In the genomic region with DNA sequence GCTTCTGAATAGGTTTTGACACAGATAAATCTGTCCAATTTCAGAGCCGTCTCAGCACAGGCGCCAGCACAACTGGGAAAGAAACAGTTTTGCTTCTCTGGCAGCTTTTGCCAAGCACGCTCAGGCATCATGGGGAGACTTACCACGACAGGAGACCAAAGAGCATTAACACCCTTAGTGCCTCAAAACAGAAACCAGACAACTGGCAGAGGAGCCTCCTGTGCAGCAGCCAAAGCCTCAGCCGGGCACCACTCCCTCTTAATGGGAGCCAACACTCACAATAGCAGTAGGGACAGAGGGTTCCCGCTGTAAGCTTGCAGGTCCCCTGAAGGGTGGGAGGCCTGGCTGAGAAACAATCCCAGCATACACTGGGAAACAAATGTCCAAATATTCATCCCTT, we compare ENCODE assay signal across 11 mouse cellular contexts. TPM values are rescaled to one million over a fixed set of nuclear protein-coding genes. Genes with fewer than 3 reads are reported as not detected.
DNase-seq lines count a peak whose midpoint lies in the region; ATAC-seq lines count a peak whose summit lies in the region.
"Had no signal": no experiment of that assay in that cellular context is flagged by ENCODE, and none has a peak within 500 bp of the region (broad histone marks: within the 10 kb centered on the region; RNA-seq: fewer than 3 reads in every experiment).

No protein-coding gene starts in this region.

- WGBS in heart, embryonic 10.5 days = 56% methylated on average over 6 of the region's 6 CpGs
- WGBS in intestine, embryonic 15.5 days = 73% methylated on average over 6 of the region's 6 CpGs

- H3K9me3 ChIP-seq in heart, embryonic 10.5 days = no peaks in the 10 kb centered on the region
- no peaks in the 10 kb centered on the region for H3K9me3 ChIP-seq in intestine, embryonic 15.5 days

- no peaks in the 10 kb centered on the region for H3K27me3 ChIP-seq in heart, embryonic 10.5 days (ENCODE audit: insufficient read depth, poor library complexity, severe bottlenecking)
- H3K27me3 ChIP-seq in intestine, embryonic 15.5 days (replicated peaks) = no peaks in the 10 kb centered on the region

- H3K9ac ChIP-seq in intestine, embryonic 15.5 days = no peak overlapping the region
- H3K9ac ChIP-seq: limb, embryonic 12.5 days had no signal

- peak; percentile 14 for DNase-seq in layer of hippocampus, adult 11-12 months (ENCODE audit: low spot score)
- no peak for DNase-seq in layer of hippocampus, adult 9-11 months
- DNase-seq in brain, adult 2 months (ENCODE audit: low read depth, low spot score) = peak; percentile 89
- peak; percentile 85 for DNase-seq in cerebellum, adult 9-11 months
- no peak for DNase-seq in heart, embryonic 10.5 days (ENCODE audit: low spot score)
- DNase-seq in natural killer cell, adult 2 months (ENCODE audit: low spot score in 2 of 2) = no peak
- no peak for DNase-seq in thymus, postnatal 4 days
- DNase-seq: adrenal gland, postnatal 10 days; thymus, adult 2 months had no signal

- H3K4me3 ChIP-seq in heart, embryonic 10.5 days = no peak overlapping the region
- H3K4me3 ChIP-seq in intestine, embryonic 15.5 days (replicated peaks) = no peak overlapping the region
- H3K4me3 ChIP-seq: limb, embryonic 12.5 days had no signal

- ATAC-seq in intestine, embryonic 15.5 days = no peak

- no peaks in the 10 kb centered on the region for H3K36me3 ChIP-seq in heart, embryonic 10.5 days
- no peaks in the 10 kb centered on the region for H3K36me3 ChIP-seq in intestine, embryonic 15.5 days
- H3K36me3 ChIP-seq: limb, embryonic 12.5 days had no signal

- no peak overlapping the region for H3K4me2 ChIP-seq in intestine, embryonic 15.5 days (replicated peaks)
- H3K4me2 ChIP-seq: limb, embryonic 12.5 days had no signal

- 0 out of 2 replicates have a peak overlapping the region, but pooled peaks have one; percentile 36 for H3K27ac ChIP-seq in heart, embryonic 10.5 days
- no peak overlapping the region for H3K27ac ChIP-seq in intestine, embryonic 15.5 days
- H3K27ac ChIP-seq: limb, embryonic 12.5 days had no signal

- peaks cover 16% of the 10 kb centered on the region for H3K4me1 ChIP-seq in heart, embryonic 10.5 days
- no peaks in the 10 kb centered on the region for H3K4me1 ChIP-seq in intestine, embryonic 15.5 days (replicated peaks)

RNA-seq across cellular contexts. Expression of a gene that starts 56.5 kb away (rescaled TPM):
- polyA plus RNA-seq in heart, embryonic 10.5 days (2016; fragmentation: Nextera tagmentation; extraction: Ambion mirVana) = 9.4 and 25.3 TPM in 2 replicates
- 12.7 and 14.6 TPM in 2 replicates for polyA plus RNA-seq in intestine, embryonic 15.5 days (2015; fragmentation: Nextera tagmentation; extraction: Ambion mirVana)

Comparison
In these comparisons a context has a peak if more than half of its experiments do, and no peak if none do; other contexts are left out.
1. DNase-seq: peak in layer of hippocampus, adult 11-12 months (single experiment), brain, adult 2 months (single experiment) and cerebellum, adult 9-11 months (single experiment); none in layer of hippocampus, adult 9-11 months (single experiment), heart, embryonic 10.5 days (single experiment), natural killer cell, adult 2 months (0 of 2) and thymus, postnatal 4 days (single experiment).